Mouse (Mus musculus): ENCODE data around the gene Klk4. TPM values are rescaled to one million over a fixed set of nuclear protein-coding genes. Genes with fewer than 3 reads are reported as not detected.

Klk4 gene
- polyA plus RNA-seq, 1 experiment from 2014 or later = not detected

Other genes starting within 250 kb of the Klk4 start
- gene Ceacam18, start 246.5 kb upstream of the Klk4 start, polyA plus RNA-seq (2014; fragmentation: Nextera tagmentation; extraction: Ambion mirVana) = not detected in 2 replicates
- gene Siglece, start 221.0 kb upstream of the Klk4 start, polyA plus RNA-seq (2014; fragmentation: Nextera tagmentation; extraction: Ambion mirVana) = 0.32 TPM in 1 of 2 replicates, not detected in the other
- gene Ctu1, start 209.1 kb upstream of the Klk4 start, polyA plus RNA-seq (2014; fragmentation: Nextera tagmentation; extraction: Ambion mirVana) = 8.1 and 9.1 TPM in 2 replicates
- not detected in 2 replicates for gene Klk14, start 190.7 kb upstream of the Klk4 start, polyA plus RNA-seq (2014; fragmentation: Nextera tagmentation; extraction: Ambion mirVana)
- 0.49 TPM in 2 replicates for gene Klk13, start 168.6 kb upstream of the Klk4 start, polyA plus RNA-seq (2014; fragmentation: Nextera tagmentation; extraction: Ambion mirVana)
- not detected in 2 replicates for gene Klk12, start 112.3 kb upstream of the Klk4 start, polyA plus RNA-seq (2014; fragmentation: Nextera tagmentation; extraction: Ambion mirVana)
- gene Klk11, start 106.6 kb upstream of the Klk4 start, polyA plus RNA-seq (2014; fragmentation: Nextera tagmentation; extraction: Ambion mirVana) = not detected in 2 replicates
- gene Klk10, start 100.1 kb upstream of the Klk4 start, polyA plus RNA-seq (2014; fragmentation: Nextera tagmentation; extraction: Ambion mirVana) = 0.15 and 0.40 TPM in 2 replicates
- gene Klk9, start 89.3 kb upstream of the Klk4 start, polyA plus RNA-seq (2014; fragmentation: Nextera tagmentation; extraction: Ambion mirVana) = not detected in 2 replicates
- gene Klk8, start 83.6 kb upstream of the Klk4 start, polyA plus RNA-seq (2014; fragmentation: Nextera tagmentation; extraction: Ambion mirVana) = 14.4 and 19.0 TPM in 2 replicates
- not detected in 2 replicates for gene Klk7, start 69.9 kb upstream of the Klk4 start, polyA plus RNA-seq (2014; fragmentation: Nextera tagmentation; extraction: Ambion mirVana)
- 0.29 TPM in 1 of 2 replicates, not detected in the other for gene Klk6, start 56.7 kb upstream of the Klk4 start, polyA plus RNA-seq (2014; fragmentation: Nextera tagmentation; extraction: Ambion mirVana)
- not detected in 2 replicates for gene Klk5, start 39.2 kb upstream of the Klk4 start, polyA plus RNA-seq (2014; fragmentation: Nextera tagmentation; extraction: Ambion mirVana)
- gene Klk15, start 52.6 kb downstream of the Klk4 start, polyA plus RNA-seq (2014; fragmentation: Nextera tagmentation; extraction: Ambion mirVana) = not detected in 2 replicates
- not detected in 2 replicates for gene Klk1b8, start 69.5 kb downstream of the Klk4 start, polyA plus RNA-seq (2014; fragmentation: Nextera tagmentation; extraction: Ambion mirVana)
- gene Klk1b1, start 85.6 kb downstream of the Klk4 start, polyA plus RNA-seq (2014; fragmentation: Nextera tagmentation; extraction: Ambion mirVana) = not detected in 2 replicates
- gene Klk1b9, start 94.9 kb downstream of the Klk4 start, polyA plus RNA-seq (2014; fragmentation: Nextera tagmentation; extraction: Ambion mirVana) = not detected in 2 replicates
- gene Klk1b11, start 114.7 kb downstream of the Klk4 start, polyA plus RNA-seq (2014; fragmentation: Nextera tagmentation; extraction: Ambion mirVana) = not detected in 2 replicates
- gene Klk1b26, start 131.0 kb downstream of the Klk4 start, polyA plus RNA-seq (2014; fragmentation: Nextera tagmentation; extraction: Ambion mirVana) = 0.15 TPM in 1 of 2 replicates, not detected in the other
- not detected in 2 replicates for gene Klk1b27, start 171.1 kb downstream of the Klk4 start, polyA plus RNA-seq (2014; fragmentation: Nextera tagmentation; extraction: Ambion mirVana)
- not detected in 2 replicates for gene Klk1b21, start 221.2 kb downstream of the Klk4 start, polyA plus RNA-seq (2014; fragmentation: Nextera tagmentation; extraction: Ambion mirVana)
- gene Klk1b22, start 231.5 kb downstream of the Klk4 start, polyA plus RNA-seq (2014; fragmentation: Nextera tagmentation; extraction: Ambion mirVana) = not detected in 2 replicates

Data from embryonic facial prominence, embryonic 11.5 days (tissue).